Mouse (Mus musculus) lung, adult 18-20 months (tissue): ENCODE data around the gene Map3k21.

Source experiments
- DNase-seq, 2 experiments: peaks; one replicate each; pipeline ENCODE4 v3.0.0; 2022; ENCODE audit warnings: mixed read lengths in 2 of 2

The Map3k21 gene

DNA sequence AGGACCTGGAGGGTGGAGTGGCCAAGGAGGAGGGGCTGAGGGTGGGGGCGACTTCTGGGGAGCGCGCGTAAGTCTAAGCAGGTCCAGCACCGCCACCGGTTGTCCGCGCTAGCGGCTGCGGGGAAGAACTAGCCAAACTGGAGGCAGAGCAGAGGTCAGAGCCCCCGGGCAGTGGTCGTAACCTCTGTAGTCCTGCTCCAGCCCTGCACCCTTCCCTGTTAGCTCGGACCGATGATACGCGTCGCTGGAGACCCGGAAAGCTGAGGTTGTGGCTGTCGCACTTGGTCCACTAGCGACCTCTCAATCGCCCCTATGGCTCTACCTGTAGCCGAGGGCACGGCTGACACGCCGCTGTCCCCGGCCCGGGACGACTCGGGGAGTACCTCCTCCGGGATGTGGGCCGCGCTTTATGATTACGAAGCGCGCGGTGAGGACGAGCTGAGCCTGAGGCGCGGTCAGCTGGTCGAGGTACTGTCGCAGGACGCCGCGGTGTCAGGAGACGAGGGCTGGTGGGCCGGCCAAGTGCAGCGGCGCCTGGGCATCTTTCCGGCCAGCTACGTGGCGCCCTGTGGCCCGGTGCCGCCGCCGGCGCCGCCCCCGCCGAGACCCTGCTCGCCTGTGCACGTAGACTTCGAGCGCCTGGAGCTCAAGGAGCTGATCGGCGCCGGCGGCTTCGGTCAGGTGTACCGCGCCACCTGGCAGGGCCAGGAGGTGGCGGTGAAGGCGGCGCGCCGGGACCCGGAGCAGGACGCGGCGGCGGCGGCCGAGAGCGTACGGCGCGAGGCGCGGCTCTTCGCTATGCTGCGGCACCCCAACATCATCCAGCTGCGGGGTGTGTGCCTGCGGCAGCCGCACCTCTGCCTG lies at the start of gene Map3k21:
Gene Map3k21, plus strand, starts transcription at position 86 of the 864 bp plus-strand sequence.
- peak; percentile 11 to 29 for DNase-seq

DNA sequence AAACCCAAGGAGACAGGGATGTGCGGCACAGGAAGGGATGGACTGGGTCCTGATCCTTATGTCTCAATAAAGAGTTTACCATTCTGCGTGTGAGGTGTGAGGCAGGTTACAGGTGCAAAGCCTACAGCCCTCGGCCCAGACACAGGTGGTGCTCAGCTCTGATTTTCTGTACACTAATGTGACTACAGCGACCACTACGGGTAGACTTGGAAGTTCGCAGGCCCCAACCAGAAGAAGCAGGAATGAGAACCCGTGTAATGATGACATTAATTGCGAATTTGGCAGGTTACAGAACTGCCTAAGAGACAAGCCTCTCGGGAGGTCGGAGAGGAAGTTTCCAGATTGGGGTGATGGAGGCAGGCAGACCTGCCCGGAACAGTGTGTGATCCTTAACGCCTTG lies 44.1 kb upstream of the Map3k21 start:
- no peak for DNase-seq

- DNase-seq = no peak
Observed at GRCm38 (mm10) chr8:125868552-125868951, 41.7 kb upstream of the Map3k21 start.

GRCm38 (mm10) chr8:125869739-125870138 lies 40.5 kb upstream of the Map3k21 start:
- DNase-seq = no peak

DNA sequence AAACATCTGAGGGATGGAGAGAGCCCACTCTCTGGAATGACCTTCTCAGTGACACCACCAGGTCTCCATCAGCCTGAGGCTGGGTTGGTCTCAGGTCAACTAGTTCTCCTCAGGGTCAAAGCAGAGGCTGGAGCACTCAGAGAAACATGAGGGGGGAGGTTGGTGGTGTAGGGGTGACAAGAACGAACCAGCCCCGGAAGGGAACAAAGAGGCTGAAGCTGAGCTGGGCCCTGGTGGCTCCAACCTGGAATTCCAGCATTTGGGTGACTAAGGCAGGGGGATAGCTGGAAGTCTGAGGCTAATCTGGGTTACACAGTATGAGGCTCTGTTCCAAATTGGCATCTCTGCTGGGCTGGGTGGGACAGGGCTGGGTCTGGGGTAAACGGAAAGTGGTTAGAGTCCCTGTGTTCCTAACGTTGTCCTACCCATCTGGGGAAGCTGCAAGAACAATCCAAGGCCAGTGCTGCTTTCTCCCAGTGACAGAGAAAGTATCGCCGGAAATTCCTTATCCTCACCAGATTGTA lies 40.0 kb upstream of the Map3k21 start:
- no peak for DNase-seq

GRCm38 (mm10) chr8:125870821-125871321 lies 39.4 kb upstream of the Map3k21 start:
- DNase-seq = peak; percentile 41 to 55

DNA sequence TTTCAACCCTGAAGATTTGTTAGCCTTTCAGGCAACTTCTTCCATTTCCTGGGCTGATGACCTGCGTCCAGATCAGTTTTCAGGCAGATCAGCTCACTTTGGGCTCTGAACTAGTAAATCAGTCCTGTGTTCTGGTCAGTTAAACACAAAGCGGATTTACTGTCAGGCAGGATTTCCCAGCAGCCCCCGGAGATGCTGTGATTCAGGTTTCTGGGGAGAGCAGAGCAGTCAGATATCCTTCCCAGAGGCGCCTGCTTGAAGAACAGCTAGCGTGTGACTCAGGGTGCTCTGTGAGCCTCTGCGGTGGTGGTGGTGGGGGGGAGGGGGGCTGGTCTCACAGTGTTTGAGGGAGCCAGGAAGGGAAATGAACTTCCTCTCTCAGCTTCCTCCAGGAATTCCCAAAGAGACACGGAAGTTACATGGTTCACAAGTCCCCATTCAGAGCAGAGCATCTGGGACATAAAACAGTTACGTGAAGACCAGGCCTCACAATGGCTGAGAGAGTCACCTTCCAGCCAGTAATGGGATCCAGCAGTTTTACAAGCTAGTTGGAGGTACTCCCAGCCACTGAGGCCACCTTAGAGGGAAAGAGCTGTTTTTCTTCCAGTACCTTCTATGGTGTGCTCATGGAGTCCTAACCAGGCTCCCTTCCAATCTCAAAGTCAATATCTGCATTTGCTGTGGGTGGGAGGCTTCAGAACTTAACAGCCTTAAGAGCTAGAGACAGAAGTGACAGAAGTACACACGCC lies 37.6 kb upstream of the Map3k21 start:
- DNase-seq = no peak

DNA sequence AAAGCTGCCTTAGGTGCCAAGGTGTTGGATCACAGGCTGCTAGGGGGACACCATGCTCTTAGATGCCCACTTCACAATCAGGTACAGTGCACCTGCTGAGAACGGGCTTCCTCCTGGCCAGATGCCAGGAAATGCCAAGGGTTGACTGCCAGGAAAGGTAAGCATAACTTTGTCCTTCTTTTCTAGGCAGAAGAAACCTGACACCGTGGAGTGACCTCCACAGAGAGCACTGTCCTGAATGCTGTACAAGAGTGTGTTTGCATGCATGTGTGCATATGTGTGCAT lies 37.1 kb upstream of the Map3k21 start:
- peak; percentile 36 to 55 for DNase-seq

DNA sequence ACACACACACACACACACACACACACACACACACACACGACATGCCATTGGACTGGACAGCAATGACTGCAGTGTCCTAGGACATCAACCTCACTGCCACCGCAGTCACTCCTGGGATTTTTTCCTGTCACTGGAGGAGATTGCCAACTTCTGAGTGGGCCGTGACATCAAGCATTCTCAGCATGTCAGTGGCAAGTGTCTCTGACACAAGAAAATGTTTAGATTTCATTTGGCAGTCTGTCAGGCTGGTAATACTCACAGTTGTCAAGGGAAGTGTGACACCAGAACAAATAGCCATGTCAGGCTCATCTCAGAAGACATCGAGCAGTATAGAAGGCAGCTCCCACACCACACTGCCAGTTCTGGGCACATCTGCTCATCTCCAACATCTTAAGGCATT lies 29.8 kb upstream of the Map3k21 start:
- DNase-seq = no peak

DNA sequence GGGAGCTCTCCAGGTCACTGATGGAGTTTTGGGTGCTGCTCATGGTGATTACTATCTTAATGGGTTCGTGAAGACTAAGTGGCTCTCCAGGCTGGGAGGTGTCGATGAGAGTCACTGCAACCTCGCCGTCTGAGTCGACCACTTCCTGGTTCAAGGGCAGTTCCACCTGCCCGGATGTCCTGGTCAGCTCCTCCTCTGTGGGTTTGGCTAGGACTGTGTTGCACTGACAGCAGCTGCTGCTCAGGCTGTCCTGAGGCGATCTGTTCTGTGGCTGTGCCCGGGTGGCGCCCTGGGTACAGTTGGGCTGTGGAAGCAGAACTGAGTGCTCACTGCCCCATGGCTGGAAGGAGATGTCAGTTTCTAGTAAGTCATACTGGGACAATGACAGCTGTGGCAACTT lies 22.7 kb upstream of the Map3k21 start:
- no peak for DNase-seq

DNA sequence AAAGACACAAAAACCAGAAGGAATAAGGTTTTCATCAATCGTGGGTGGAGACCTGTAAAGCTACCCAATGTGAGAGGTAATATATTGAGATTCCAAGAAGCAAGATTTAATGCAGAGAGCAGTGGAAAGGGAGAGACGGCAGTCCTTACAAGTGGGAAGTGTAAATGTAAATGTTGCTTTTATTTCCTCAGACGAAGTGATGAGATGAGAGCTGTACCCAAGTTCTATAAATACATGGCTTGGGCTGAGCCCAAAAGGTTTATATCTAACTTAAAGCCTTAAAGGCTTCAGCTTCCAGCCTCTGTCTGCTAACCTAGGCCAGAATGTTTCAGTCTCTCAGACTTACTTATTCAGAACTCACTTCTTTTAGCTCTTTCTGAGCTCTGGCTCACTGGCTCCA lies 20.3 kb upstream of the Map3k21 start:
- no peak for DNase-seq

GRCm38 (mm10) chr8:125897388-125897787 lies 12.9 kb upstream of the Map3k21 start:
- DNase-seq = no peak

DNA sequence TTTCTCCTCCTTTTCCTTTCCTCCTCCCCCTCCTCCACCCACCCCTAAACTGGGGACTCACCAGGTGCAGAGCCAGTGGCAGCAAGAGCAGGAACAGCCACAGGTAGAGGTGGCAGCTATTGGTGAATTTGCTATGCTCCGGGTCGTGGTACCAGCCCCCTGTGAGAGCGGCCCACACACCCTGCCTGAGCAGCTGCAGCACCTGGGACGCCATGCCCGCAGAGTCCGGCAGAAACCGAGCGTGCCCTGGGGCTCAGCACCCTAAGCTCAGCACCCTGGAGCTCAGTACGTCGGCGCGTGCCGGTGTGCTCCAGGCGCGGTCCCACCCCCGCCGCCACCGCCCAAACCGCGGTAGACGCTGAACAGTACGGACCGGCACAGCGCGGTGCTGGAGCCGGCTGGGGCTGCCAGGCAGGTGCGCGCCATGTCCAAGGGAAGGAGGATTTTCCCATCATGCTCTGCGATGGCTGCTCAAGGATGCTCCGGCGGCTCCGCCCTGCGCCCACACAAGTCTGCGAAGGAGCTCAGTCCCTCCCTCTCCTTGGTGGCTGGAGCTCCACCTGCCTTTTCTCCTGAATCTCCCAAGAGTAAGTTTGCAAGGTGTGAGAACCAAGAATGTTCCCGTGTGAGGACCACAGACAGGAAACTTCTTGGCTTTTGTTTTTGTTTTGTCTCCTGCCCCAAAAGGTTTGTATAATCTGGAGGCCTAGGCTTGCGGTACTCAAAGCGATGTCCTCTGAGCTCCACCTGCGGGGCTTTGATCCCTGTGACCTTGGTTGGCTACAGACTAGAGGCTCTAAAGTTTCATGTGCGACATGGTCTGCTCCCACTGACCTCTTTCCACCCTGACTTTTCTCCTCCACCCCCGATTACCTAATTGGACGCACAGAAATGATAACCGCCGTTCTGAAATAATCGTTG lies 12.1 kb upstream of the Map3k21 start, which contains the start of gene Pcnx2:
Gene Pcnx2, minus strand, starts transcription at position 450 of the 921 bp plus-strand sequence.
- no peak for DNase-seq

GRCm38 (mm10) chr8:125898899-125899298 lies 11.4 kb upstream of the Map3k21 start:
- DNase-seq = peak; percentile 18 to 32

DNA sequence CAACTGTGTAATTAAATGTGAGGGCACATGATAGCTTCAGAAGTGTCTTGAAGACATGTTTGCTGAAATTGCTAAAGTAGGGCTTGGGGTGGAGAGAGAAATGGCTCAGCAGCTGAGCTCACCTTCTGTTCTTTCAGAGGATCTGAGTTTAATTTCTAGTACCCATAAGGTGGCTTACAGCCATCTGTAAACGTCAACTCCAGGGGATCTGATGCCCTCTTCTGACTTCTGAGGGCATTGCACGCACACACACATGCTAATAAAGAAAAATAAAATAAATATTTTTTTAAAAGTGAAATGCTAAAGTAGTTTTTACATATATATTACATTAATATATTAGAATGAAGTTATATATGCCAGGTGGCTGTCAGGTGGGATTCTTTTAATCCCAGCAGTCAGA lies 9.1 kb upstream of the Map3k21 start:
- no peak for DNase-seq

DNA sequence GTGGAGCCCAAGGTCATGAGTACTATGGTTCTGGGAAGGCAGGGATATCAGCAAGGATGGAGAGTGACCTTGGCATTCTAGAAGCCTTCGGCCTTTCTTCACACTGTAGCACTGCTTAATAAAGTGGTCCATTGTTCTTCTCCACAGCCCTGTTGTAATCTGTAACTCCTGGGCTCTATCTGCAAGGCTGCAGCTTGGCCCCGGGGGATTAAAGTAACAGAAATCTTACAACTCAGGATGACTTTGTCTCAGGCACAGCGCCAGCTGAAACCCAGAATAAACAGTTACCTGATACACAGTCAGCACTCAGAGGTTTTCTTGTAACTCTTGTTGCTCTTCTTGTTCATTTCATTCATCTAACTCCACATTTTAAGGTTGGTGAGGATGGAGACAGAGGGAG lies 7.7 kb upstream of the Map3k21 start:
- no peak for DNase-seq

DNA sequence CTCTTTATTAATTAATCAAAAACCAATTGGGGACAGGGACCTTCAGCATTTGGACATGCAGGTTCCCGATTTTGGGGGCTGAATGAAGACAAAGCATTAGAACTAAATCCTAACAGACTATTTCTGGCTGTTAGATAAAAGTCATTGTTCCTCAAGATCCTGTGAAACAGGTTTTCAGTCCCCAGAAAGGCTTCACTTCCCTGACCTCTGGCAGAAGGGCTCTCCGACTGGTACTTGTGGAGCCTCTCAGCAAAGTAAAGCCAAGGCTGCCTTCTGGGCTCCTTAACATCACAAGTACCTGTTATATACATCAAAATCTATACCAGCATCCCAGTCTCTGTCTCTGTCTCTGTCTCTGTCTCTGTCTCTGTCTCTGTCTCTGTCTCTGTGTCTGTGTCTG lies 4.9 kb upstream of the Map3k21 start:
- DNase-seq = no peak

GRCm38 (mm10) chr8:125907311-125907710 lies 2.9 kb upstream of the Map3k21 start:
- DNase-seq = no peak

GRCm38 (mm10) chr8:125909661-125910364 lies 437 bp upstream of the Map3k21 start:
- peak; percentile 91 to 94 for DNase-seq

DNA sequence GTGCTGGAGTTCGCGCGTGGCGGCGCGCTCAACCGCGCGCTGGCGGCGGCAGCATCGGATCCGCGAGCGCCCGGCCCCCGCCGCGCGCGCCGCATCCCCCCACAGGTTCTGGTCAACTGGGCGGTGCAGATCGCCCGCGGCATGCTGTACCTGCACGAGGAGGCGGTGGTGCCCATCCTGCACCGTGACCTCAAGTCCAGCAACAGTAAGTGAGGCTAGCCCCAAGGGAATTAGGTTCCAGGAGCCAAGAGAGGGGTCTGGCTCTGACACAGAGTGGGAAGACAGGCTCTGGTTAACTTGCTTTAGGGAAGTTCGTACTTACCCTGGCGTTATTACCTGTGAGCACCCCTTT lies 955 bp downstream of the Map3k21 start:
- DNase-seq = no peak

- DNase-seq = no peak
Observed at GRCm38 (mm10) chr8:125913206-125913605, 3.0 kb downstream of the Map3k21 start.

DNA sequence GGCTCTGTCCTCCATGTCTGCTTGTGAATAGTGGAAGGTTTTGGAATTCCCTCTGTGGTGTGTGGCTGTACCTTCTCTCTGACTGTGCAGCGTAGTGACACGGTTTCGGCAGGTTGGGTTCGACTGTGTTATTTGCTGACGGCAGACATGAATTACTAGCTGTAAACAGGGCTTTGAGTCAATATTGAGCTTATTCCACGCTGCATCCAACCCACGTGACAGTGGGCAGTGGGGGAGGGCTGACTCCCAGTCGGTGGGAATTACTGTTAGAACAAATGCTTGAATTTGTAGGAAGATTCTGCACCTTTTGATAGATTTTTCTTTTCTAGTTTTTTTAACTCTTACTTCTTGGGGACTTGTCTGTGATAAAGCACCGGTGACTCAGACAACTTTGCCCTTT lies 4.1 kb downstream of the Map3k21 start:
- peak; percentile 14 to 34 for DNase-seq
